Mouse (Mus musculus) C2C12 (cell line): ENCODE results near the gene Gm20075. TPM values are rescaled to one million over a fixed set of nuclear protein-coding genes. Genes with fewer than 3 reads are reported as not detected.
"Not testable (repeated sequence)": the region's sequence is repeated elsewhere in the genome, so short reads cannot be mapped to it uniquely, and the experiment has no call there.

Source experiments
- H3K27me3 ChIP-seq: one replicate; pipeline ENCODE4 v1.6.1; 2011; ENCODE audit not compliant: control insufficient read depth, insufficient read depth, insufficient read length
- H3K36me3 ChIP-seq: one replicate; pipeline ENCODE4 v1.6.1; 2011; ENCODE audit not compliant: control insufficient read depth, insufficient read depth
- H3K4me3 ChIP-seq: one replicate; pipeline ENCODE4 v1.5.1; 2011; ENCODE audit warnings: mild to moderate bottlenecking, control low read depth; ENCODE audit not compliant: poor library complexity, insufficient read depth, severe bottlenecking
- H3K79me2 ChIP-seq: one replicate; pipeline ENCODE4 v1.6.1; 2011; ENCODE audit not compliant: control insufficient read depth, insufficient read depth
- H3K79me3 ChIP-seq: one replicate; pipeline ENCODE4 v1.6.1; 2011; ENCODE audit warnings: low read depth, control low read depth
- H3ac ChIP-seq: one replicate; pipeline ENCODE3; 2011; ENCODE audit warnings: low read depth; ENCODE audit not compliant: control insufficient read depth, insufficient read length
- CEBPB ChIP-seq: IDR thresholded peaks from one replicate; pipeline ENCODE4 v1.6.1; 2011; ENCODE audit warnings: low read depth, mild to moderate bottlenecking, control low read depth, moderate library complexity
- CTCF ChIP-seq: IDR thresholded peaks from one replicate; pipeline ENCODE4 v1.5.1; 2011; ENCODE audit not compliant: control insufficient read depth, insufficient read depth, insufficient read length
- FOSL1 ChIP-seq: IDR thresholded peaks from one replicate; pipeline ENCODE4 v1.8.0; 2011; ENCODE audit warnings: mild to moderate bottlenecking, low read length; ENCODE audit not compliant: poor library complexity, insufficient read depth, severe bottlenecking
- MAX ChIP-seq: IDR thresholded peaks from one replicate; pipeline ENCODE4 v1.6.1; 2011; ENCODE audit warnings: mild to moderate bottlenecking, control low read depth
- MYOD1 ChIP-seq: IDR thresholded peaks from one replicate; pipeline ENCODE4 v1.6.1; 2011; ENCODE audit warnings: low read depth; ENCODE audit not compliant: control insufficient read depth, insufficient read length
- MYOG ChIP-seq: IDR thresholded peaks from one replicate; pipeline ENCODE4 v1.6.1; 2011; ENCODE audit not compliant: control insufficient read depth, insufficient read length; ENCODE audit errors: extremely low read depth
- USF1 ChIP-seq: IDR thresholded peaks from one replicate; pipeline ENCODE4 v1.6.1; 2011; ENCODE audit warnings: low read depth, mild to moderate bottlenecking, control low read depth, moderate library complexity
- long read RNA-seq, 2 experiments: library from polyadenylated mRNA; unstranded; transcript quantifications; one replicate each; pipeline ENCODE4 v2.0.0; 2019 to 2020
- polyA plus RNA-seq: library from polyadenylated mRNA; unstranded; fragments of >200 nt; fragmentation: generic; extraction: Trizol; gene quantifications from one replicate; pipeline ENCODE4 v1.2.1, GENCODE M21; 2012; ENCODE audit warnings: missing spikeins

Gm20075 gene
- 8.6 TPM for polyA plus RNA-seq
- long read RNA-seq, experiment 1, partial matches to known transcripts = 0 of 4 reads
- long read RNA-seq, experiment 1, other reads (novel, unspliced or antisense) = 0 of 4 reads
- long read RNA-seq, experiment 2, partial matches to known transcripts = 0 of 4 reads
- long read RNA-seq, experiment 2, other reads (novel, unspliced or antisense) = 0 of 4 reads

DNA sequence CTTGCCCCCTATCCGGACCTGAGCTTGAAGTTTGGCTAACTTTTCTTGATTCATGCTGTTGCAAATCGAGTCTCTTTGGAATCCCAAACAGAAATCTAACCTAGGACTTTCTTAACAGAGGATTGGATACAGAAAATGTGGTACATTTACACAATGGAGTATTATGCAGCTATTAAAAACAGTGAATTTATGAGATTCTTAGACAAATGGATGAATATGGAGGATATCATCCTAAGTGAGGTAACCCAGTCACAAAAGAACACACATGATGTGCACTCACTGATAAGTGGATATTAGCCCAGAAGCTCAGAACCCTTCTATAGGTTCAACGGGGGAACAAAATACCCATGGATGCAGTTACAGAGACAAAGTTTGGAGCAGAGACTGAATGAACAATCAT lies at the start of gene Gm20075:
Gene Gm20075, minus strand, starts transcription at position 101 of the 400 bp plus-strand sequence.
- H3K27me3 ChIP-seq, H3K79me3 ChIP-seq, H3K36me3 ChIP-seq, H3ac ChIP-seq, H3K79me2 ChIP-seq, H3K4me3 ChIP-seq: not testable (repeated sequence)

DNA sequence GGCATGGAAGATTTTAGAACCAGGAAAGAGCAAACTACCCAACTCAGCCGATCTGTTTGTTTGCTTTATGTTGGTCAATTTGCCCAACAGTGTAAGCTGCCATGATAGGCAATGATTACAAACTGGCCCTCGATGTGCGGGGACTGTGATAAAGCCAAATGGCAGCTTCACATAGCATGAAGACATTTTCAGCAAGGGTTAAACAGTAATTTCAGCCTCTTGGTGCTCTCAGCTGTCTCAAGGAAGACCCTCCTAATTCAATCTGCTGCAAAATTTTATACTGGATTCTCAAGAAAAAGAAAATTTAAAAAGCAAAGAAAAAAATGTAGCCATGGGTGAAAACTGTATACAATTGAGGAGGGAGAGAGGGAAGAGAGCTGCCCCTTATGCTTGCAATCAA lies 47.9 kb upstream of the Gm20075 start:
- TF ChIP-seq MYOG (no peak), MAX (no peak), CTCF (no peak), MYOD1 (no peak), CEBPB (no peak), USF1 (no peak), FOSL1 (no peak)
- peaks cover 54% of the 10 kb centered on the region for H3K27me3 ChIP-seq
- no peaks in the 10 kb centered on the region for H3K79me3 ChIP-seq
- no peak overlapping the region for H3ac ChIP-seq
- no peaks in the 10 kb centered on the region for H3K79me2 ChIP-seq
- H3K4me3 ChIP-seq = no peak overlapping the region
- no peaks in the 10 kb centered on the region for H3K36me3 ChIP-seq

- Histone ChIP-seq H3K79me3 (no peaks in the 10 kb centered on the region), H3K4me3 (no peak overlapping the region), H3K36me3 (no peaks in the 10 kb centered on the region), H3K79me2 (no peaks in the 10 kb centered on the region), H3K27me3 (peaks cover 30% of the 10 kb centered on the region), H3ac (no peak overlapping the region)
- TF ChIP-seq USF1 (no peak), MAX (no peak), CEBPB (no peak), CTCF (no peak), MYOG (no peak), MYOD1 (no peak), FOSL1 (no peak)
These were observed 45.5 kb upstream of the Gm20075 start for GRCm38 (mm10) chr13:96126669-96127068.

DNA sequence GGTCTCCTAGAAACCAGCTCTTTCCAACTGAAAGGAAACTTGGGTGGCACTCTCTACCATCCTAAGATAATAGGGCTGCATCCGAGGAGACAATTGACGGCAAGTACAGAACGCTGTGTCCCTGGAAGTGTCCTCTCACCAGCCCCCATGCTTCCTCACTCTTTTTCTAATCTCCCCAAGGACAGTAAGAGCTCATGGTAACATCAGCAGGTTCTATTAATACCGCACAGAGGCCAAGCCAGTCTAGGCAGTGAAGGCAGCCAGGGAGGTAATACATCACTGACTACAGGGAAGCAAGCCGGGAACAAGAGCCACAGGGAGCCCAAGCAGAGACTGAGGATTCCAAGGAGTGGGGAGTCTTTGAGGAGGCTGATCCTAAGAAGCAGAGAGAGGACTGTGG lies 43.8 kb upstream of the Gm20075 start:
- no peak overlapping the region for H3ac ChIP-seq
- no peaks in the 10 kb centered on the region for H3K36me3 ChIP-seq
- peaks cover 22% of the 10 kb centered on the region for H3K27me3 ChIP-seq
- no peak overlapping the region for H3K4me3 ChIP-seq
- H3K79me2 ChIP-seq = no peaks in the 10 kb centered on the region
- H3K79me3 ChIP-seq = no peaks in the 10 kb centered on the region
- no peak for TF ChIP-seq MYOD1
- no peak for TF ChIP-seq CEBPB
- TF ChIP-seq MAX = no peak

DNA sequence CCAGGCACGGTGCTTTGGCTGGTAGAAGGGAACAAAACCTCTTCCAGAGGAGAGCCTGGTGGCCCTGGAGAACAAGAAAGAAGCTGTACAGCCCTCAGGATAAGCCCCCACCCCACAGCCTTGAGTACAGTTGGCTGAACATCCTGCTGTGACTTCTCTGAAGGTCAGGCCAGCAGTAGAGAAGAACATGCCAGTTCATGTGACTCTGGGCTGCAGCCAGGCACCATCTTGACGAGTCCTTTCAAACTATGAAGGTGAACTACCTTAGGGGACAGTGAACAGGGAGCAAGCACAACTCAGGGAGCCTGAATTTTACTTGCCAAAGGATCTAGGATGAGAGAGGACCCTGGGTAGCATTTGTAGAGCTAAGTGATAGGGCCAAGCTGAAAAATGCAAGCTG lies 31.5 kb upstream of the Gm20075 start:
- Histone ChIP-seq H3K36me3 (no peaks in the 10 kb centered on the region), H3K27me3 (no peaks in the 10 kb centered on the region), H3K79me3 (no peaks in the 10 kb centered on the region), H3K79me2 (no peaks in the 10 kb centered on the region), H3ac (no peak overlapping the region), H3K4me3 (no peak overlapping the region)
- TF ChIP-seq CTCF = no peak
- TF ChIP-seq FOSL1 = no peak

DNA sequence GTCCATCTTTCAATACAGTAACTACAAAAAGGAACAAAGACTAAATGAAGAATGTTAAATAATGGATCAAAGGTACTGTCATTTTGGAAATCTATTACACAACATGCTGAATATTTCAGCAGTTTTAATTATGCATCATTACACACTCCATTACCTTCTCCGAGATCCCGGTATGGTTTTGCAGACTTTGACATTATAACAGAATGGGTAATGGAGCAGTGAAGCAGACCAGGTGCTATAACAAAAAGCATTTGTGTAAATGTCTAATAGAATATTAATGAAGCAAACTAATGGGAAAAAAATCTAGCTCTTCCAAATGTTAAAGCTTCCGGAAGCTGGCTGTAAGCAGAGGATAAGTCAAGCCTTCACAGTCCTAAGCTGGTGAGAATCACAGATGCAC lies 29.6 kb upstream of the Gm20075 start:
- TF ChIP-seq MAX (no peak), MYOG (no peak), CEBPB (no peak), CTCF (no peak), USF1 (no peak), FOSL1 (no peak), MYOD1 (no peak)
- no peak overlapping the region for H3K4me3 ChIP-seq
- H3ac ChIP-seq = no peak overlapping the region
- no peaks in the 10 kb centered on the region for H3K27me3 ChIP-seq
- no peaks in the 10 kb centered on the region for H3K36me3 ChIP-seq
- H3K79me3 ChIP-seq = no peaks in the 10 kb centered on the region
- no peaks in the 10 kb centered on the region for H3K79me2 ChIP-seq

- peaks cover 4% of the 10 kb centered on the region for H3K27me3 ChIP-seq
- no peaks in the 10 kb centered on the region for H3K36me3 ChIP-seq
- H3K79me2 ChIP-seq = no peaks in the 10 kb centered on the region
- H3K4me3 ChIP-seq = no peak overlapping the region
- no peaks in the 10 kb centered on the region for H3K79me3 ChIP-seq
- TF ChIP-seq MAX (no peak), CEBPB (no peak), MYOG (no peak), FOSL1 (no peak), MYOD1 (no peak), USF1 (no peak), CTCF (no peak)
- H3ac ChIP-seq = no peak overlapping the region
These were observed 25.2 kb upstream of the Gm20075 start for GRCm38 (mm10) chr13:96106367-96106766.
